Mouse (Mus musculus): ENCODE measurements around the gene Prpsap1. TPM values are rescaled to one million over a fixed set of nuclear protein-coding genes. Genes with fewer than 3 reads are reported as not detected.

Gene Prpsap1
- polyA plus RNA-seq, 1 experiment from 2014 or later, result 171 TPM

GRCm38 (mm10) chr11:116530187-116531147 is 36.5 kb upstream of the Prpsap1 start, which contains the start of gene Sphk1:
Gene Sphk1, plus strand, starts transcription at chr11:116530925.
- WGBS, result 21% methylated on average over 11 of the region's 11 CpGs
- H3K4me1 ChIP-seq (replicated peaks), result peaks cover 47% of the 10 kb centered on the region
- peak within 1 kb of the TSS; percentile 65 for H3K9ac ChIP-seq
- peak within 1 kb of the TSS; percentile 73 for H3K4me2 ChIP-seq
- H3K27ac ChIP-seq, result peak within 1 kb of the TSS; percentile 8; the same call in 1 of the 2 replicates
- H3K4me3 ChIP-seq, result peak within 1 kb of the TSS; percentile 44
- H3K27me3 ChIP-seq, result peaks cover 77% of the 10 kb centered on the region
- H3K9me3 ChIP-seq, result no peaks in the 10 kb centered on the region
- H3K36me3 ChIP-seq, result no peaks in the 10 kb centered on the region
- ATAC-seq (ENCODE audit: low FRiP score), result no peak

- ATAC-seq (ENCODE audit: low FRiP score), result no peak
- no peak overlapping the region for H3K9ac ChIP-seq
- peaks cover 60% of the 10 kb centered on the region for H3K27me3 ChIP-seq
- H3K36me3 ChIP-seq, result no peaks in the 10 kb centered on the region
- H3K4me2 ChIP-seq, result no peak overlapping the region
- H3K9me3 ChIP-seq, result no peaks in the 10 kb centered on the region
- H3K27ac ChIP-seq, result no peak overlapping the region
- WGBS, result 79% methylated on average over 8 of the region's 8 CpGs
- no peak overlapping the region for H3K4me3 ChIP-seq
- peaks cover 43% of the 10 kb centered on the region for H3K4me1 ChIP-seq (replicated peaks)
Measured at GRCm38 (mm10) chr11:116528636-116529320, 34.8 kb upstream of the Prpsap1 start.

- H3K27me3 ChIP-seq, result peaks cover 17% of the 10 kb centered on the region
- no peak for ATAC-seq (ENCODE audit: low FRiP score)
- no peaks in the 10 kb centered on the region for H3K36me3 ChIP-seq
- no peaks in the 10 kb centered on the region for H3K9me3 ChIP-seq
- H3K4me1 ChIP-seq (replicated peaks), result peaks cover 14% of the 10 kb centered on the region
- no peak overlapping the region for H3K4me2 ChIP-seq
- no peak overlapping the region for H3K27ac ChIP-seq
- no peak overlapping the region for H3K4me3 ChIP-seq
- H3K9ac ChIP-seq, result no peak overlapping the region
- 46% methylated on average over 5 of the region's 5 CpGs for WGBS
Measured at GRCm38 (mm10) chr11:116523699-116524189, 29.7 kb upstream of the Prpsap1 start.

GRCm38 (mm10) chr11:116522886-116523698 is 29.1 kb upstream of the Prpsap1 start:
- Histone ChIP-seq H3K9ac (no peak overlapping the region), H3K4me2 (no peak overlapping the region), H3K4me1 (replicated peaks) (peaks cover 14% of the 10 kb centered on the region), H3K4me3 (no peak overlapping the region), H3K36me3 (no peaks in the 10 kb centered on the region), H3K27ac (no peak overlapping the region), H3K27me3 (peaks cover 12% of the 10 kb centered on the region; the same call in 1 of the 2 replicates), H3K9me3 (no peaks in the 10 kb centered on the region)
- ATAC-seq (ENCODE audit: low FRiP score), result no peak
- 52% methylated on average over 16 of the region's 16 CpGs for WGBS

GRCm38 (mm10) chr11:116522046-116522445 is 28.0 kb upstream of the Prpsap1 start:
- H3K9me3 ChIP-seq, result no peaks in the 10 kb centered on the region
- H3K36me3 ChIP-seq, result no peaks in the 10 kb centered on the region
- ATAC-seq (ENCODE audit: low FRiP score), result no peak
- 0 out of 2 replicates have a peak, but pooled peaks cover 10% of the 10 kb centered on the region for H3K27me3 ChIP-seq
- WGBS, result 91% methylated on average over 3 of the region's 3 CpGs
- H3K4me3 ChIP-seq, result no peak overlapping the region
- peaks cover 14% of the 10 kb centered on the region for H3K4me1 ChIP-seq (replicated peaks)
- H3K4me2 ChIP-seq, result no peak overlapping the region
- no peak overlapping the region for H3K9ac ChIP-seq
- H3K27ac ChIP-seq, result no peak overlapping the region

GRCm38 (mm10) chr11:116521143-116521542 is 27.1 kb upstream of the Prpsap1 start:
- Histone ChIP-seq H3K27ac (no peak overlapping the region), H3K4me1 (replicated peaks) (peaks cover 14% of the 10 kb centered on the region), H3K9ac (no peak overlapping the region), H3K9me3 (no peaks in the 10 kb centered on the region), H3K27me3 (0 out of 2 replicates have a peak, but pooled peaks cover 3% of the 10 kb centered on the region), H3K4me2 (no peak overlapping the region), H3K4me3 (no peak overlapping the region), H3K36me3 (no peaks in the 10 kb centered on the region)
- 58% methylated on average over 3 of the region's 3 CpGs for WGBS
- ATAC-seq (ENCODE audit: low FRiP score), result no peak

GRCm38 (mm10) chr11:116518482-116518881 is 24.5 kb upstream of the Prpsap1 start:
- H3K9me3 ChIP-seq, result no peaks in the 10 kb centered on the region
- WGBS, result 78% methylated on average over 8 of the region's 8 CpGs
- H3K4me2 ChIP-seq, result no peak overlapping the region
- H3K9ac ChIP-seq, result no peak overlapping the region
- ATAC-seq (ENCODE audit: low FRiP score), result no peak
- no peak overlapping the region for H3K27ac ChIP-seq
- H3K4me3 ChIP-seq, result no peak overlapping the region
- 0 out of 2 replicates have a peak, but pooled peaks cover 15% of the 10 kb centered on the region for H3K27me3 ChIP-seq
- H3K4me1 ChIP-seq (replicated peaks), result peaks cover 13% of the 10 kb centered on the region
- no peaks in the 10 kb centered on the region for H3K36me3 ChIP-seq

- Histone ChIP-seq H3K36me3 (no peaks in the 10 kb centered on the region), H3K9ac (0 out of 2 replicates have a peak overlapping the region, but pooled peaks have one; percentile 19), H3K9me3 (peaks cover 3% of the 10 kb centered on the region; the same call in 1 of the 2 replicates), H3K4me3 (peak overlapping the region; percentile 14; the same call in 1 of the 2 replicates), H3K4me2 (peak overlapping the region; percentile 44), H3K27me3 (0 out of 2 replicates have a peak, but pooled peaks cover 16% of the 10 kb centered on the region), H3K27ac (no peak overlapping the region), H3K4me1 (replicated peaks) (peaks cover 5% of the 10 kb centered on the region; the same call in 1 of the 2 replicates)
- WGBS, result 17% methylated on average over 24 of the region's 24 CpGs
- no peak for ATAC-seq (ENCODE audit: low FRiP score)
Measured at GRCm38 (mm10) chr11:116515330-116516020, 21.5 kb upstream of the Prpsap1 start.

- Histone ChIP-seq H3K36me3 (no peaks in the 10 kb centered on the region), H3K4me2 (no peak overlapping the region), H3K4me3 (no peak overlapping the region), H3K27ac (no peak overlapping the region), H3K9me3 (peaks cover 3% of the 10 kb centered on the region; the same call in 1 of the 2 replicates), H3K9ac (no peak overlapping the region), H3K4me1 (replicated peaks) (peaks cover 5% of the 10 kb centered on the region; the same call in 1 of the 2 replicates), H3K27me3 (0 out of 2 replicates have a peak, but pooled peaks cover 16% of the 10 kb centered on the region)
- WGBS, result 90% methylated on average over 4 of the region's 4 CpGs
- no peak for ATAC-seq (ENCODE audit: low FRiP score)
Measured at GRCm38 (mm10) chr11:116513531-116514038, 19.6 kb upstream of the Prpsap1 start.

GRCm38 (mm10) chr11:116512987-116513386 is 19.0 kb upstream of the Prpsap1 start:
- Histone ChIP-seq H3K4me1 (replicated peaks) (peaks cover 5% of the 10 kb centered on the region; the same call in 1 of the 2 replicates), H3K9me3 (peaks cover 3% of the 10 kb centered on the region; the same call in 1 of the 2 replicates), H3K4me3 (no peak overlapping the region), H3K9ac (no peak overlapping the region), H3K27ac (no peak overlapping the region), H3K36me3 (no peaks in the 10 kb centered on the region), H3K27me3 (0 out of 2 replicates have a peak, but pooled peaks cover 16% of the 10 kb centered on the region), H3K4me2 (no peak overlapping the region)
- no peak for ATAC-seq (ENCODE audit: low FRiP score)
- WGBS, result 83% methylated on average over 6 of the region's 6 CpGs

Measured in hindbrain, embryonic 13.5 days (tissue).